Mouse (Mus musculus): ENCODE data around the gene Cfap100. TPM values are rescaled to one million over a fixed set of nuclear protein-coding genes. Genes with fewer than 3 reads are reported as not detected.
A peak's percentile ranks its signal among the peaks of the same experiment; 100 is the strongest.

The Cfap100 gene
- polyA plus RNA-seq (2011; ENCODE audit: insufficient read depth, insufficient read length, low read depth, missing spikeins): 2.1 TPM in 1 of 2 replicates, not detected in the other

DNA sequence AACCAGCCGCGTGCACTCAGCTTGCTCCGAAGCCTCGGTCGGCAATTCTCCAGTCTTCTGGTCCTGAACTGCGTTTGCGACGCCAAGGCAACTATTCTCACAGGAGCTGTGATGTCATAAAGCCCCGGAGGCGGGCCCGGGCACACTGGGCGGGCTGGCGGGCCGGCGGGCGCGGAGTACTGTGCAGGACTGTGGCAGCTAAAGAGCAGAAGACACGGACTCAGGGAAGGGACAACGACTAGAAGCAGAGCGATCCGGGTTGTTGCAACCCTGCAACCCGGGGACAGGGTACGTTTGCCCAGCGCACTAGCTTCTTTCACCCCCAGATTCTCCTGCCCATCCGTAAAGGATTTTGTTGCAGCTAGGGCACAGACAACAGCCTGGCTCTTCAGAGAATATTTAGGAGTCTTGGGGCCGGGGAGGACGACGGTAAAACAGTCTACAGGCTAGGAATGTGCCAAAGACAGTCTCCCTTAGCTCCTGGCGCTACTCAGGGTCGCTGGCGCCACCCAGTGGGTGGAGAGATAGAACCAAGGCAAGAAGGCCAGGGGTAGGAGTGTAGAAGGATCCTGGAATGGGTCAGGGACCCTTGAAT, at the start of gene Cfap100:
Gene Cfap100, minus strand, starts transcription at position 418 of the 595 bp plus-strand sequence.
- no peaks in the 10 kb centered on the region for H3K36me3 ChIP-seq (ENCODE audit: control insufficient read depth, insufficient read depth, low read length, poor library complexity, severe bottlenecking)
- TF ChIP-seq CTCF (IDR thresholded peaks at IDR 0.05; ENCODE audit: low read depth, low read length) (peak; percentile 80), EP300 (IDR thresholded peaks at IDR 0.05; ENCODE audit: insufficient read depth, low read depth, low read length) (no peak), POLR2A (IDR thresholded peaks at IDR 0.05; ENCODE audit: insufficient read depth, low read length) (no peak)
- no peaks in the 10 kb centered on the region for H3K9me3 ChIP-seq (replicated peaks; ENCODE audit: control insufficient read depth, insufficient read depth, low read length, poor library complexity, severe bottlenecking)
- peaks cover 2% of the 10 kb centered on the region for H3K4me1 ChIP-seq (ENCODE audit: control insufficient read depth, insufficient read depth, low read length)
- peak within 1 kb of the TSS; percentile 45 for H3K9ac ChIP-seq (ENCODE audit: low read depth, poor library complexity, severe bottlenecking)
- no peak within 1 kb of the TSS for H3K27ac ChIP-seq (ENCODE audit: insufficient read depth, low read length)
- no peaks in the 10 kb centered on the region for H3K27me3 ChIP-seq (ENCODE audit: control insufficient read depth, insufficient read depth, low read length, poor library complexity, severe bottlenecking)
- H3K4me3 ChIP-seq (ENCODE audit: low read depth, low read length): peak within 1 kb of the TSS; percentile 40

DNA sequence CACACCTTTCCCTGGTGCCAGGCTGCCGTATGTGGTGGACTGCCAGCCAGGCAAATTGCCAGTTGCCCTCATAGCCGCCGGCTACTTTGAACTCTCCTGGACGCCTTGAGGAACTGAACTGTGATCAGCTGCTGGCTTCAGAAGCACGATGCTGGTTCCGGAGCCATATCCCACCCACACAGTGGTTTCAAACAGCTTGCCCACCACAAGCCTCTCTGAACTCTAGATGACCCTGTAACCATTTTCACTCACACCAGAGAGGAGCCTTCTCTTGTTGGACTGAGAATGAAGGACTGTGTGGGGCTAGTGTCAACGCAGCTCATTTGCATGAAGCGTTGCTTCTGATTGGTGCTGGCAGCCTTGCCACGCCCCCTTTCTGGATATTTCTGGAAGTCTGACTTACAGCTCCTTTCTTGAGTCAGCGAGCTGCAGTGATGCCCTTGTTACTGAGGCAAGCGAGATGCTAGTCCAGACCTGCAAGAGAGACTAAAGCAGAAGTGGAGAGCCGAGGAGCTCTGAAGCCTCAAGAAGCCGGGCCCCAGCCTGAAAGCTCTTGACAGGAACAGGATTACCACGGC, 48.4 kb upstream of the Cfap100 start:
- no peak overlapping the region for H3K27ac ChIP-seq (ENCODE audit: insufficient read depth, low read length)
- H3K9ac ChIP-seq (ENCODE audit: low read depth, poor library complexity, severe bottlenecking): no peak overlapping the region
- H3K9me3 ChIP-seq (replicated peaks; ENCODE audit: control insufficient read depth, insufficient read depth, low read length, poor library complexity, severe bottlenecking): no peaks in the 10 kb centered on the region
- H3K27me3 ChIP-seq (ENCODE audit: control insufficient read depth, insufficient read depth, low read length, poor library complexity, severe bottlenecking): no peaks in the 10 kb centered on the region
- H3K4me3 ChIP-seq (ENCODE audit: low read depth, low read length): no peak overlapping the region
- H3K4me1 ChIP-seq (ENCODE audit: control insufficient read depth, insufficient read depth, low read length): peaks cover 12% of the 10 kb centered on the region
- H3K36me3 ChIP-seq (ENCODE audit: control insufficient read depth, insufficient read depth, low read length, poor library complexity, severe bottlenecking): no peaks in the 10 kb centered on the region
- TF ChIP-seq EP300 (IDR thresholded peaks at IDR 0.05; ENCODE audit: insufficient read depth, low read depth, low read length): no peak
- TF ChIP-seq CTCF (IDR thresholded peaks at IDR 0.05; ENCODE audit: low read depth, low read length): no peak
- no peak for TF ChIP-seq POLR2A (IDR thresholded peaks at IDR 0.05; ENCODE audit: insufficient read depth, low read length)

DNA sequence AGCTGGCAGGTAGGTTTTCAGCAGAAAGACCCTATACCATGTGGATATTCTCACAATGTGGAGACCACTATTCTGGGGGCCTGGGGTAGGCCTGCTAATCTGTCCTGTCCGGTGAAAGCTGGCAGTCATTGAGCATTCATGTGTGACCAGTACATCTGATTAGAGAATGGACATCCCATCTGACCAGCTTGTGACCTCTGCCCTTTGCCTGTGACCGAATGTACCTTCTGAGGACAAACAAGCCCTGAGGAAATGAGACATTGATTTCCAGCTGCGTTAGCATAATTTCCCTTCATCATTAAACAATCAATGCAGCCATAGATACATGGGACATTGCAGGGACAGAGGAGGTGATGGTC, 47.2 kb upstream of the Cfap100 start:
- H3K4me1 ChIP-seq (ENCODE audit: control insufficient read depth, insufficient read depth, low read length): peaks cover 10% of the 10 kb centered on the region
- no peak overlapping the region for H3K4me3 ChIP-seq (ENCODE audit: low read depth, low read length)
- 0 out of 2 replicates have a peak overlapping the region, but pooled peaks have one; percentile 31 for H3K27ac ChIP-seq (ENCODE audit: insufficient read depth, low read length)
- H3K9ac ChIP-seq (ENCODE audit: low read depth, poor library complexity, severe bottlenecking): no peak overlapping the region
- H3K36me3 ChIP-seq (ENCODE audit: control insufficient read depth, insufficient read depth, low read length, poor library complexity, severe bottlenecking): no peaks in the 10 kb centered on the region
- H3K27me3 ChIP-seq (ENCODE audit: control insufficient read depth, insufficient read depth, low read length, poor library complexity, severe bottlenecking): no peaks in the 10 kb centered on the region
- TF ChIP-seq CTCF (IDR thresholded peaks at IDR 0.05; ENCODE audit: low read depth, low read length): no peak
- no peak for TF ChIP-seq EP300 (IDR thresholded peaks at IDR 0.05; ENCODE audit: insufficient read depth, low read depth, low read length)
- no peak for TF ChIP-seq POLR2A (IDR thresholded peaks at IDR 0.05; ENCODE audit: insufficient read depth, low read length)
- no peaks in the 10 kb centered on the region for H3K9me3 ChIP-seq (replicated peaks; ENCODE audit: control insufficient read depth, insufficient read depth, low read length, poor library complexity, severe bottlenecking)

DNA sequence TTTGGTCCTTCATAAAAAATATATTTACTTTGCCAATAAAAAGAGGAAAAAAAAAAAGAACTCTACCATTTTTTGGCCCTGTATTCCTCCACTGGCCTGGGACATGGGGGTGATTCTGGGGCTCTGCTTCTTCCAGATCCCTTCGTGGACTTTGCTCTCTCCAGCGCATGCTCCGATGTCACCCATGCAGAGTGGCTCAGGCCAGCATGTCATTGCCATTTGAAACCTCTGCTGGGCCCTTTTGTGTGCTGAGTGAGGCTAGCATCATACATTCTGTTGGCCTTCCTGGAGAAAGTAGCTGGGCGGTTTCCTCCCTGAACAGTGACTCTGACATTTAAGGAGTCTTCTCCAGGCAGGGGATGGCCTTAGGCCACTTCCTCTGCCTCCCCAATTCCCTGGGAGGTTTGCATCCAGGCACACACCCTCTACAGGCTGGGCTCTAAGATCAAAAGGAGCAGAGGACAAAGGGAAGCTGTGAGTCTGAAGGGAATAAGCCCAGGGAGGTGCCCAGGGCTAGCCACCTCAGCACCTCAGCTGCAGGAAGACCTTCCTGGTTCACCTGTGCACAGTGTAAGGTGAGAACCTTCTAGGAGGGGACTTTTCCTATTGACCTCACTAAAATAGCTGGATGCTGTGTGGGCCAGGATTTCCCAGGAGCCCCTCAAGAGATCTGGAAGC, 46.7 kb upstream of the Cfap100 start:
- Histone ChIP-seq H3K9me3 (replicated peaks; ENCODE audit: control insufficient read depth, insufficient read depth, low read length, poor library complexity, severe bottlenecking) (no peaks in the 10 kb centered on the region), H3K9ac (ENCODE audit: low read depth, poor library complexity, severe bottlenecking) (no peak overlapping the region), H3K4me1 (ENCODE audit: control insufficient read depth, insufficient read depth, low read length) (peaks cover 10% of the 10 kb centered on the region), H3K4me3 (ENCODE audit: low read depth, low read length) (no peak overlapping the region), H3K36me3 (ENCODE audit: control insufficient read depth, insufficient read depth, low read length, poor library complexity, severe bottlenecking) (no peaks in the 10 kb centered on the region), H3K27ac (ENCODE audit: insufficient read depth, low read length) (peak overlapping the region; percentile 38; the same call in 1 of the 2 replicates), H3K27me3 (ENCODE audit: control insufficient read depth, insufficient read depth, low read length, poor library complexity, severe bottlenecking) (no peaks in the 10 kb centered on the region)
- TF ChIP-seq EP300 (IDR thresholded peaks at IDR 0.05; ENCODE audit: insufficient read depth, low read depth, low read length) (peak; percentile 86), POLR2A (IDR thresholded peaks at IDR 0.05; ENCODE audit: insufficient read depth, low read length) (no peak), CTCF (IDR thresholded peaks at IDR 0.05; ENCODE audit: low read depth, low read length) (no peak)

DNA sequence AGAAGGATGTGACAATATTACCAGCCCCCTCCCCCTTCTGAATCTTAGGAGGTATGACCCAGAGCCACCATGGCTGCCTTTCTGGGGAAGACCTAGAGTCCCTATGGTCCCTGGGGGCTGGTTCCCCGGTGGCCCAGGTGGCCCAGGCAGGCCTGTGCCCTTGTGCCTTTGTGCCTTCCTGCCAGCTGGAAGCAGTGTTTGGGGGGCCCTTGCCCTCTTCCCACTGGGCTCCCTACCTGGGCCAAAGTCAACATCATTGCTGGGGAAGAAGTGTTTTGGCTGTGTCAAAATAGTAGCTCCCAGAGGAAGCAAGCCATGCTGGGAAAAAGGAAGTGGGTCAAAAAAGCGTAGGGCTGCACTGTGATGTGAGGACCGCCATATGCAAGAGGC, 45.8 kb upstream of the Cfap100 start:
- Histone ChIP-seq H3K4me3 (ENCODE audit: low read depth, low read length) (no peak overlapping the region), H3K36me3 (ENCODE audit: control insufficient read depth, insufficient read depth, low read length, poor library complexity, severe bottlenecking) (no peaks in the 10 kb centered on the region), H3K27me3 (ENCODE audit: control insufficient read depth, insufficient read depth, low read length, poor library complexity, severe bottlenecking) (no peaks in the 10 kb centered on the region), H3K9ac (ENCODE audit: low read depth, poor library complexity, severe bottlenecking) (no peak overlapping the region), H3K4me1 (ENCODE audit: control insufficient read depth, insufficient read depth, low read length) (peaks cover 10% of the 10 kb centered on the region), H3K27ac (ENCODE audit: insufficient read depth, low read length) (no peak overlapping the region), H3K9me3 (replicated peaks; ENCODE audit: control insufficient read depth, insufficient read depth, low read length, poor library complexity, severe bottlenecking) (no peaks in the 10 kb centered on the region)
- TF ChIP-seq CTCF (IDR thresholded peaks at IDR 0.05; ENCODE audit: low read depth, low read length) (no peak), EP300 (IDR thresholded peaks at IDR 0.05; ENCODE audit: insufficient read depth, low read depth, low read length) (no peak), POLR2A (IDR thresholded peaks at IDR 0.05; ENCODE audit: insufficient read depth, low read length) (no peak)

All from ES-Bruce4 (cell line).